ENCODE assay signal across 10 mouse cellular contexts in the genomic region with DNA sequence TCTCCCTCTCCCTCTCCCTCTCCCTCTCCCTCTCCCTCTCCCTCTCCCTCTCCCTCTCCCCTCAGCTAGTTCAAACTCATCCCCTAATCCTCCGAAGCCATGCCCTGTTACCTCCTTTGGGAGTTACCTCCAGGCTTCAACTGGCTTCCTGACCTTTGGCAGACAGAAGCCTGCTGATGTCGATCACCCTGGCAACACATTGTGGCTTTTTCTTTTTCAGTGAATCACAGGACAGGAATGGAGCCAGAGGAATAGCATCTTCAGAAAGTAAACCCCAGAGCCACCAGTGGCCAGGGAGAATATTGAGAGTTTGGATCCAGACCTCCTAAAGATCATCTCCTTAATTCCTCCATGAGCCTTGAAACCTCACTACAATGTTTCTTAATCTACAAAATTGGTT.
"Had no signal": no experiment of that assay in that cellular context is flagged by ENCODE, and none has a peak within 500 bp of the region (broad histone marks: within the 10 kb centered on the region; RNA-seq: fewer than 3 reads in every experiment).

No protein-coding gene starts in this region.

- H3K9me3 ChIP-seq: liver, embryonic 13.5 days; midbrain, embryonic 12.5 days had no signal

- ATAC-seq: liver, postnatal 0 days had no signal

- H3K27ac ChIP-seq: limb, embryonic 12.5 days; liver, embryonic 13.5 days; midbrain, embryonic 12.5 days had no signal

- H3K4me2 ChIP-seq: limb, embryonic 12.5 days; liver, embryonic 13.5 days; midbrain, embryonic 12.5 days had no signal

- H3K9ac ChIP-seq: limb, embryonic 12.5 days; liver, embryonic 13.5 days; liver, postnatal 0 days; midbrain, embryonic 12.5 days had no signal

- H3K27me3 ChIP-seq: limb, embryonic 12.5 days; liver, embryonic 13.5 days; midbrain, embryonic 12.5 days had no signal

- H3K4me1 ChIP-seq: limb, embryonic 12.5 days; liver, embryonic 13.5 days; midbrain, embryonic 12.5 days had no signal

- DNase-seq: kidney, postnatal 25 days; layer of hippocampus, adult 9-11 months; layer of hippocampus, postnatal 36 days; liver; liver, embryonic 13.5 days; liver, postnatal 0 days; right cerebral cortex, postnatal 14 days; thymus, postnatal 4 days had no signal

- H3K36me3 ChIP-seq: limb, embryonic 12.5 days; liver, embryonic 13.5 days; midbrain, embryonic 12.5 days had no signal

- H3K4me3 ChIP-seq: limb, embryonic 12.5 days; liver, embryonic 13.5 days; midbrain, embryonic 12.5 days had no signal
